Mouse (Mus musculus): ENCODE results near the gene Kndc1. TPM values are rescaled to one million over a fixed set of nuclear protein-coding genes. Genes with fewer than 3 reads are reported as not detected.

Gene Kndc1
- polyA plus RNA-seq, 1 experiment from 2014 or later: not detected

GRCm38 (mm10) chr7:139861411-139861810 lies 33.1 kb upstream of the Kndc1 start:
- no peaks in the 10 kb centered on the region for H3K9me3 ChIP-seq (ENCODE audit: low read length)
- no peak for ATAC-seq
- H3K9ac ChIP-seq (replicated peaks): no peak overlapping the region
- no peaks in the 10 kb centered on the region for H3K27me3 ChIP-seq (ENCODE audit: insufficient read depth, low read length)
- H3K4me2 ChIP-seq (ENCODE audit: low read depth, low read length): no peak overlapping the region
- no peak for TF ChIP-seq EP300 (IDR thresholded peaks at IDR 0.05; ENCODE audit: low read depth)
- peak; percentile 80 for TF ChIP-seq CTCF (IDR thresholded peaks at IDR 0.05; ENCODE audit: low read depth)
- no peaks in the 10 kb centered on the region for H3K4me1 ChIP-seq (ENCODE audit: insufficient read depth)
- peak; percentile 61 for DNase-seq
- no peak overlapping the region for H3K27ac ChIP-seq (ENCODE audit: low read depth)
- WGBS (ENCODE audit: insufficient replicate concordance): 32% methylated on average over 3 of the region's 3 CpGs
- H3K36me3 ChIP-seq (replicated peaks; ENCODE audit: insufficient read depth, low read length): no peaks in the 10 kb centered on the region
- H3K4me3 ChIP-seq (ENCODE audit: low read depth, low read length): no peak overlapping the region

- Histone ChIP-seq H3K27me3 (ENCODE audit: insufficient read depth, low read length) (no peaks in the 10 kb centered on the region), H3K4me3 (ENCODE audit: low read depth, low read length) (no peak overlapping the region), H3K4me2 (ENCODE audit: low read depth, low read length) (no peak overlapping the region), H3K36me3 (replicated peaks; ENCODE audit: insufficient read depth, low read length) (no peaks in the 10 kb centered on the region), H3K9ac (replicated peaks) (no peak overlapping the region), H3K4me1 (ENCODE audit: insufficient read depth) (no peaks in the 10 kb centered on the region), H3K9me3 (ENCODE audit: low read length) (no peaks in the 10 kb centered on the region), H3K27ac (ENCODE audit: low read depth) (no peak overlapping the region)
- 63% methylated on average over 2 of the region's 2 CpGs for WGBS (ENCODE audit: insufficient replicate concordance)
- TF ChIP-seq EP300 (IDR thresholded peaks at IDR 0.05; ENCODE audit: low read depth) (no peak), CTCF (IDR thresholded peaks at IDR 0.05; ENCODE audit: low read depth) (no peak)
- DNase-seq (no peak), ATAC-seq (no peak)
Observed at GRCm38 (mm10) chr7:139863076-139863475, 31.4 kb upstream of the Kndc1 start.

- Histone ChIP-seq H3K27ac (ENCODE audit: low read depth) (no peak overlapping the region), H3K4me2 (ENCODE audit: low read depth, low read length) (no peak overlapping the region), H3K4me3 (ENCODE audit: low read depth, low read length) (no peak overlapping the region), H3K9ac (replicated peaks) (no peak overlapping the region), H3K4me1 (ENCODE audit: insufficient read depth) (no peaks in the 10 kb centered on the region), H3K36me3 (replicated peaks; ENCODE audit: insufficient read depth, low read length) (no peaks in the 10 kb centered on the region), H3K27me3 (ENCODE audit: insufficient read depth, low read length) (no peaks in the 10 kb centered on the region), H3K9me3 (ENCODE audit: low read length) (no peaks in the 10 kb centered on the region)
- WGBS (ENCODE audit: insufficient replicate concordance): 40% methylated on average over 2 of the region's 2 CpGs
- TF ChIP-seq EP300 (IDR thresholded peaks at IDR 0.05; ENCODE audit: low read depth) (no peak), CTCF (IDR thresholded peaks at IDR 0.05; ENCODE audit: low read depth) (peak; percentile 29; the same call in 1 of the 2 replicates)
- ATAC-seq (no peak), DNase-seq (no peak)
Observed at GRCm38 (mm10) chr7:139864253-139864652, 30.2 kb upstream of the Kndc1 start.

GRCm38 (mm10) chr7:139864871-139865270 lies 29.6 kb upstream of the Kndc1 start:
- 42% methylated on average over 1 of the region's 1 CpGs for WGBS (ENCODE audit: insufficient replicate concordance)

GRCm38 (mm10) chr7:139871014-139871413 lies 23.5 kb upstream of the Kndc1 start:
- no peak overlapping the region for H3K4me2 ChIP-seq (ENCODE audit: low read depth, low read length)
- DNase-seq: no peak
- no peak overlapping the region for H3K27ac ChIP-seq (ENCODE audit: low read depth)
- no peaks in the 10 kb centered on the region for H3K36me3 ChIP-seq (replicated peaks; ENCODE audit: insufficient read depth, low read length)
- 80% methylated on average over 5 of the region's 5 CpGs for WGBS (ENCODE audit: insufficient replicate concordance)
- H3K9me3 ChIP-seq (ENCODE audit: low read length): no peaks in the 10 kb centered on the region
- H3K4me3 ChIP-seq (ENCODE audit: low read depth, low read length): no peak overlapping the region
- no peaks in the 10 kb centered on the region for H3K4me1 ChIP-seq (ENCODE audit: insufficient read depth)
- ATAC-seq: no peak
- no peaks in the 10 kb centered on the region for H3K27me3 ChIP-seq (ENCODE audit: insufficient read depth, low read length)
- no peak for TF ChIP-seq EP300 (IDR thresholded peaks at IDR 0.05; ENCODE audit: low read depth)
- TF ChIP-seq CTCF (IDR thresholded peaks at IDR 0.05; ENCODE audit: low read depth): no peak
- H3K9ac ChIP-seq (replicated peaks): no peak overlapping the region

More at GRCm38 (mm10) chr7:139864871-139865270, 29.6 kb upstream of the Kndc1 start:
- H3K36me3 ChIP-seq (replicated peaks; ENCODE audit: insufficient read depth, low read length): no peaks in the 10 kb centered on the region
- H3K4me2 ChIP-seq (ENCODE audit: low read depth, low read length): no peak overlapping the region
- ATAC-seq (no peak), DNase-seq (no peak)
- no peak overlapping the region for H3K4me3 ChIP-seq (ENCODE audit: low read depth, low read length)
- no peak overlapping the region for H3K9ac ChIP-seq (replicated peaks)
- H3K27ac ChIP-seq (ENCODE audit: low read depth): no peak overlapping the region
- H3K4me1 ChIP-seq (ENCODE audit: insufficient read depth): no peaks in the 10 kb centered on the region
- H3K27me3 ChIP-seq (ENCODE audit: insufficient read depth, low read length): no peaks in the 10 kb centered on the region
- TF ChIP-seq CTCF (IDR thresholded peaks at IDR 0.05; ENCODE audit: low read depth) (no peak), EP300 (IDR thresholded peaks at IDR 0.05; ENCODE audit: low read depth) (no peak)
- H3K9me3 ChIP-seq (ENCODE audit: low read length): no peaks in the 10 kb centered on the region

- no peak overlapping the region for H3K9ac ChIP-seq (replicated peaks)
Observed at GRCm38 (mm10) chr7:139877167-139877792, 17.2 kb upstream of the Kndc1 start.

More at GRCm38 (mm10) chr7:139877167-139877792, 17.2 kb upstream of the Kndc1 start:
- Histone ChIP-seq H3K9me3 (ENCODE audit: low read length) (no peaks in the 10 kb centered on the region), H3K4me2 (ENCODE audit: low read depth, low read length) (no peak overlapping the region), H3K4me3 (ENCODE audit: low read depth, low read length) (no peak overlapping the region), H3K4me1 (ENCODE audit: insufficient read depth) (no peaks in the 10 kb centered on the region), H3K36me3 (replicated peaks; ENCODE audit: insufficient read depth, low read length) (no peaks in the 10 kb centered on the region), H3K27me3 (ENCODE audit: insufficient read depth, low read length) (no peaks in the 10 kb centered on the region), H3K27ac (ENCODE audit: low read depth) (no peak overlapping the region)
- TF ChIP-seq CTCF (IDR thresholded peaks at IDR 0.05; ENCODE audit: low read depth): peak; percentile 46
- TF ChIP-seq EP300 (IDR thresholded peaks at IDR 0.05; ENCODE audit: low read depth): no peak
- DNase-seq: no peak
- no peak for ATAC-seq
- WGBS (ENCODE audit: insufficient replicate concordance): 62% methylated on average over 10 of the region's 10 CpGs

All from liver, postnatal 0 days (tissue).